Mouse (Mus musculus) midbrain, embryonic 16.5 days (tissue): ENCODE results near the gene Dynlt1c. TPM values are rescaled to one million over a fixed set of nuclear protein-coding genes. Genes with fewer than 3 reads are reported as not detected.
"Not testable (repeated sequence)": the region's sequence is repeated elsewhere in the genome, so short reads cannot be mapped to it uniquely, and the experiment has no call there.

Source experiments
- ATAC-seq: fragments of 200-750 bp; cut with Nextera tagmentation; 2 replicates; pipeline ENCODE4 v1.8.0; 2017; ENCODE audit warnings: moderate TSS enrichment
- H3K27ac ChIP-seq: fragments of 300-500 bp; sonication (generic); 2 replicates; pipeline ENCODE4 v1.5.1; 2014; ENCODE audit warnings: mild to moderate bottlenecking, low read length, mixed read lengths
- H3K27me3 ChIP-seq: fragments of 300-500 bp; sonication (generic); 2 replicates; pipeline ENCODE4 v1.6.1; 2014; ENCODE audit warnings: low read depth, low read length, mixed read lengths; ENCODE audit not compliant: control insufficient read depth, insufficient read depth
- H3K36me3 ChIP-seq: fragments of 300-500 bp; sonication (generic); 2 replicates; pipeline ENCODE4 v1.6.1; 2014; ENCODE audit warnings: mild to moderate bottlenecking, low read length, moderate library complexity, mixed read lengths; ENCODE audit not compliant: control insufficient read depth, insufficient read depth
- H3K4me1 ChIP-seq: fragments of 300-500 bp; sonication (generic); 2 replicates; pipeline ENCODE4 v1.6.1; 2014; ENCODE audit warnings: mild to moderate bottlenecking, low read length, mixed read lengths; ENCODE audit not compliant: control insufficient read depth, insufficient read depth
- H3K4me2 ChIP-seq: fragments of 300-500 bp; sonication (generic); 2 replicates; pipeline ENCODE4 v1.6.1; 2014; ENCODE audit warnings: mild to moderate bottlenecking, low read length, mixed read lengths
- H3K4me3 ChIP-seq: fragments of 300-500 bp; sonication (generic); 2 replicates; pipeline ENCODE4 v1.5.1; 2014; ENCODE audit warnings: low read depth, mild to moderate bottlenecking, low read length, moderate library complexity, mixed read lengths
- H3K9ac ChIP-seq: fragments of 300-500 bp; sonication (generic); 2 replicates; pipeline ENCODE4 v1.6.1; 2014; ENCODE audit warnings: low read depth, low read length, mixed read lengths
- H3K9me3 ChIP-seq: fragments of 300-500 bp; sonication (generic); replicated peaks from 2 replicates; pipeline ENCODE4 v1.6.1; 2014; ENCODE audit warnings: mild to moderate bottlenecking, low read length, mixed read lengths; ENCODE audit not compliant: control insufficient read depth, poor library complexity, severe bottlenecking
- WGBS: fragments of 180-500 bp; shearing (Covaris S2); extraction: QIAGEN DNeasy Blood & Tissue Kit; methylation state at CpG from one replicate; pipeline ENCODE4 v1.1.7; 2014; 5-methylcytosine and 5-hydroxymethylcytosine counted together
- polyA plus RNA-seq: library from polyadenylated mRNA; unstranded; fragments of >200 nt; fragmentation: Nextera tagmentation; extraction: Ambion mirVana; gene quantifications from 2 replicates; pipeline ENCODE4 v1.2.1, GENCODE M21; 2015

Gene Dynlt1c
- polyA plus RNA-seq, 1 experiment from 2014 or later = 61.5 TPM

GRCm38 (mm10) chr17:6658801-6659200 lies 57.3 kb downstream of the Dynlt1c start, which contains the start of gene Sytl3:
TSS of gene Sytl3 (plus strand) at chr17:6659093.
- H3K9ac ChIP-seq, H3K36me3 ChIP-seq, H3K4me3 ChIP-seq, H3K4me2 ChIP-seq, ATAC-seq, H3K27ac ChIP-seq, H3K27me3 ChIP-seq, H3K4me1 ChIP-seq, H3K9me3 ChIP-seq: not testable (repeated sequence)
- WGBS = 91% methylated on average over 4 of the region's 7 CpGs

Other genes starting within 250 kb of the Dynlt1c start
- gene Dynlt1b, start 171.6 kb upstream of the Dynlt1c start, polyA plus RNA-seq = 1,051 and 1,054 TPM in 2 replicates
- 224 and 243 TPM in 2 replicates for gene Dynlt1f, start 54.2 kb downstream of the Dynlt1c start, polyA plus RNA-seq
- gene Sytl3, start 57.4 kb downstream of the Dynlt1c start, polyA plus RNA-seq = 0.57 and 0.82 TPM in 2 replicates
- gene Ezr, start 181.1 kb downstream of the Dynlt1c start, polyA plus RNA-seq = 31.9 and 36.8 TPM in 2 replicates